Mouse (Mus musculus) lung, embryonic 16.5 days (tissue): ENCODE data around the gene Ehd1. TPM values are rescaled to one million over a fixed set of nuclear protein-coding genes. Genes with fewer than 3 reads are reported as not detected.

Experiments
- ATAC-seq: fragments of 200-750 bp; cut with Nextera tagmentation; 2 replicates; pipeline ENCODE4 v1.8.0; 2017; ENCODE audit warnings: low read depth, mild to moderate bottlenecking, moderate library complexity
- H3K27ac ChIP-seq: fragments of 300-500 bp; sonication (generic); 2 replicates; pipeline ENCODE4 v1.5.1; 2014; ENCODE audit warnings: mild to moderate bottlenecking, control low read depth, low read length
- H3K27me3 ChIP-seq: fragments of 300-500 bp; sonication (generic); 2 replicates; pipeline ENCODE4 v1.6.1; 2014; ENCODE audit warnings: low read depth, low read length, mixed read lengths; ENCODE audit not compliant: control insufficient read depth, insufficient read depth
- H3K36me3 ChIP-seq: fragments of 300-500 bp; sonication (generic); 2 replicates; pipeline ENCODE4 v1.6.1; 2014; ENCODE audit warnings: low read length; ENCODE audit not compliant: control insufficient read depth, insufficient read depth
- H3K4me1 ChIP-seq: fragments of 300-500 bp; sonication (generic); replicated peaks from 2 replicates; pipeline ENCODE4 v1.6.1; 2014; ENCODE audit warnings: low read length, mixed read lengths; ENCODE audit not compliant: control insufficient read depth, insufficient read depth
- H3K4me2 ChIP-seq: fragments of 300-500 bp; sonication (generic); 2 replicates; pipeline ENCODE4 v1.6.1; 2014; ENCODE audit warnings: low read depth, low read length, control low read depth
- H3K4me3 ChIP-seq: fragments of 300-500 bp; sonication (generic); 2 replicates; pipeline ENCODE4 v1.5.1; 2014; ENCODE audit warnings: mild to moderate bottlenecking, low read length, control low read depth
- H3K9ac ChIP-seq: fragments of 300-500 bp; sonication (generic); 2 replicates; pipeline ENCODE4 v1.6.1; 2014; ENCODE audit warnings: low read length, control low read depth
- H3K9me3 ChIP-seq: fragments of 300-500 bp; sonication (generic); 2 replicates; pipeline ENCODE4 v1.6.1; 2016; ENCODE audit warnings: low read length; ENCODE audit not compliant: control insufficient read depth
- whole genome bisulfite sequencing: fragments of 180-500 bp; shearing (Covaris S2); extraction: QIAGEN DNeasy Blood & Tissue Kit; methylation state at CpG from one replicate; pipeline ENCODE4 v1.1.7; 2014; 5-methylcytosine and 5-hydroxymethylcytosine counted together
- polyA plus RNA-seq: library from polyadenylated mRNA; unstranded; fragments of >200 nt; fragmentation: Nextera tagmentation; extraction: Ambion mirVana; gene quantifications from 2 replicates; pipeline ENCODE4 v1.2.1, GENCODE M21; 2015

Ehd1 gene
- polyA plus RNA-seq, 1 experiment from 2014 or later, result 77.9 TPM

- ATAC-seq, result no peak
- WGBS, result 84% methylated on average over 8 of the region's 8 CpGs
- no peaks in the 10 kb centered on the region for H3K27me3 ChIP-seq
- H3K36me3 ChIP-seq, result peaks cover 33% of the 10 kb centered on the region
- H3K9ac ChIP-seq, result no peak overlapping the region
- no peak overlapping the region for H3K4me2 ChIP-seq
- H3K27ac ChIP-seq, result no peak overlapping the region
- no peaks in the 10 kb centered on the region for H3K4me1 ChIP-seq
- H3K9me3 ChIP-seq, result no peaks in the 10 kb centered on the region
- no peak overlapping the region for H3K4me3 ChIP-seq
Observed at GRCm38 (mm10) chr19:6313796-6314195, 37.3 kb downstream of the Ehd1 start.

GRCm38 (mm10) chr19:6314513-6314912 is 38.0 kb downstream of the Ehd1 start:
- H3K27ac ChIP-seq, result peak overlapping the region; percentile 20; the same call in 1 of the 2 replicates
- ATAC-seq, result peak; percentile 75

GRCm38 (mm10) chr19:6315573-6315972 is 39.0 kb downstream of the Ehd1 start:
- no peak overlapping the region for H3K4me2 ChIP-seq
- no peak overlapping the region for H3K4me3 ChIP-seq
- no peaks in the 10 kb centered on the region for H3K4me1 ChIP-seq
- no peaks in the 10 kb centered on the region for H3K9me3 ChIP-seq
- H3K9ac ChIP-seq, result no peak overlapping the region
- no peak for ATAC-seq
- H3K27me3 ChIP-seq, result no peaks in the 10 kb centered on the region
- no peak overlapping the region for H3K27ac ChIP-seq
- 73% methylated on average over 14 of the region's 14 CpGs for WGBS
- peaks cover 33% of the 10 kb centered on the region for H3K36me3 ChIP-seq

More at GRCm38 (mm10) chr19:6314513-6314912, 38.0 kb downstream of the Ehd1 start:
- Histone ChIP-seq H3K27me3 (no peaks in the 10 kb centered on the region), H3K36me3 (peaks cover 33% of the 10 kb centered on the region), H3K4me3 (no peak overlapping the region), H3K9me3 (no peaks in the 10 kb centered on the region), H3K4me2 (no peak overlapping the region), H3K9ac (no peak overlapping the region), H3K4me1 (no peaks in the 10 kb centered on the region)
- WGBS, result 58% methylated on average over 8 of the region's 8 CpGs

GRCm38 (mm10) chr19:6318145-6318544 is 41.6 kb downstream of the Ehd1 start:
- WGBS, result 85% methylated on average over 12 of the region's 12 CpGs

GRCm38 (mm10) chr19:6321358-6321757 is 44.8 kb downstream of the Ehd1 start:
- 68% methylated on average over 8 of the region's 8 CpGs for WGBS
- no peak for ATAC-seq
- Histone ChIP-seq H3K4me3 (no peak overlapping the region), H3K27ac (no peak overlapping the region), H3K9me3 (no peaks in the 10 kb centered on the region), H3K4me1 (no peaks in the 10 kb centered on the region), H3K4me2 (no peak overlapping the region), H3K27me3 (no peaks in the 10 kb centered on the region), H3K9ac (no peak overlapping the region), H3K36me3 (peaks cover 19% of the 10 kb centered on the region)

More at GRCm38 (mm10) chr19:6318145-6318544, 41.6 kb downstream of the Ehd1 start:
- peaks cover 31% of the 10 kb centered on the region for H3K36me3 ChIP-seq
- no peak overlapping the region for H3K27ac ChIP-seq
- no peaks in the 10 kb centered on the region for H3K9me3 ChIP-seq
- H3K4me2 ChIP-seq, result no peak overlapping the region
- H3K4me1 ChIP-seq, result no peaks in the 10 kb centered on the region
- ATAC-seq, result no peak
- no peak overlapping the region for H3K4me3 ChIP-seq
- H3K27me3 ChIP-seq, result no peaks in the 10 kb centered on the region
- no peak overlapping the region for H3K9ac ChIP-seq

- peak; percentile 65 for ATAC-seq
- Histone ChIP-seq H3K4me2 (no peak overlapping the region), H3K9me3 (no peaks in the 10 kb centered on the region), H3K4me3 (no peak overlapping the region), H3K27me3 (no peaks in the 10 kb centered on the region), H3K27ac (no peak overlapping the region), H3K36me3 (peaks cover 16% of the 10 kb centered on the region), H3K4me1 (no peaks in the 10 kb centered on the region), H3K9ac (no peak overlapping the region)
- 62% methylated on average over 33 of the region's 33 CpGs for WGBS
Observed at GRCm38 (mm10) chr19:6321786-6322621, 45.5 kb downstream of the Ehd1 start.

GRCm38 (mm10) chr19:6324751-6325150 is 48.2 kb downstream of the Ehd1 start:
- H3K27me3 ChIP-seq, result no peaks in the 10 kb centered on the region
- no peak overlapping the region for H3K27ac ChIP-seq
- WGBS, result 80% methylated on average over 9 of the region's 9 CpGs
- no peak overlapping the region for H3K9ac ChIP-seq
- no peaks in the 10 kb centered on the region for H3K4me1 ChIP-seq
- no peaks in the 10 kb centered on the region for H3K9me3 ChIP-seq
- no peak overlapping the region for H3K4me2 ChIP-seq
- H3K4me3 ChIP-seq, result no peak overlapping the region
- H3K36me3 ChIP-seq, result peaks cover 10% of the 10 kb centered on the region
- ATAC-seq, result no peak

- H3K9ac ChIP-seq, result peak overlapping the region; percentile 54
Observed at GRCm38 (mm10) chr19:6331178-6331577, 54.7 kb downstream of the Ehd1 start.

GRCm38 (mm10) chr19:6331719-6332516 is 55.4 kb downstream of the Ehd1 start:
- peak overlapping the region; percentile 58 for H3K9ac ChIP-seq
- H3K36me3 ChIP-seq, result no peaks in the 10 kb centered on the region
- H3K27me3 ChIP-seq, result no peaks in the 10 kb centered on the region
- peak overlapping the region; percentile 20; the same call in 1 of the 2 replicates for H3K4me3 ChIP-seq
- H3K9me3 ChIP-seq, result no peaks in the 10 kb centered on the region
- no peak overlapping the region for H3K27ac ChIP-seq
- ATAC-seq, result no peak
- peaks cover 20% of the 10 kb centered on the region for H3K4me1 ChIP-seq
- peak overlapping the region; percentile 48 for H3K4me2 ChIP-seq
- 21% methylated on average over 13 of the region's 13 CpGs for WGBS

More at GRCm38 (mm10) chr19:6331178-6331577, 54.7 kb downstream of the Ehd1 start:
- Histone ChIP-seq H3K27ac (no peak overlapping the region), H3K4me1 (peaks cover 13% of the 10 kb centered on the region), H3K4me3 (no peak overlapping the region; the same call in 1 of the 2 replicates), H3K27me3 (no peaks in the 10 kb centered on the region), H3K4me2 (peak overlapping the region; percentile 48; the same call in 1 of the 2 replicates), H3K36me3 (0 out of 2 replicates have a peak, but pooled peaks cover under 1% of the 10 kb centered on the region), H3K9me3 (no peaks in the 10 kb centered on the region)
- no peak for ATAC-seq
- WGBS, result 38% methylated on average over 5 of the region's 5 CpGs
